Mouse (Mus musculus) liver, embryonic 15.5 days (tissue): Measurements from ENCODE around the gene Tab1. TPM values are rescaled to one million over a fixed set of nuclear protein-coding genes. Genes with fewer than 3 reads are reported as not detected.

Experiments
- ATAC-seq: fragments of 200-750 bp; cut with Nextera tagmentation; 2 replicates; pipeline ENCODE4 v1.8.0; 2017; ENCODE audit warnings: moderate number of reproducible peaks, mild to moderate bottlenecking, moderate library complexity; ENCODE audit not compliant: insufficient read depth
- H3K27ac ChIP-seq: fragments of 300-500 bp; sonication (generic); replicated peaks from 2 replicates; pipeline ENCODE4 v1.5.1; 2015; ENCODE audit warnings: mild to moderate bottlenecking, inconsistent platforms
- H3K27me3 ChIP-seq: fragments of 300-500 bp; sonication (generic); 2 replicates; pipeline ENCODE4 v1.6.1; 2015; ENCODE audit warnings: mild to moderate bottlenecking, inconsistent platforms
- H3K36me3 ChIP-seq: fragments of 300-500 bp; sonication (generic); replicated peaks from 2 replicates; pipeline ENCODE4 v1.6.1; 2015; ENCODE audit warnings: moderate library complexity, mild to moderate bottlenecking, inconsistent platforms
- H3K4me1 ChIP-seq: fragments of 300-500 bp; sonication (generic); replicated peaks from 2 replicates; pipeline ENCODE4 v1.6.1; 2015; ENCODE audit warnings: inconsistent platforms
- H3K4me2 ChIP-seq: fragments of 300-500 bp; sonication (generic); 2 replicates; pipeline ENCODE4 v1.6.1; 2015; ENCODE audit warnings: moderate library complexity, mild to moderate bottlenecking, inconsistent platforms
- H3K4me3 ChIP-seq: fragments of 300-500 bp; sonication (generic); replicated peaks from 2 replicates; pipeline ENCODE4 v1.5.1; 2015; ENCODE audit warnings: mild to moderate bottlenecking, inconsistent platforms
- H3K9ac ChIP-seq: fragments of 300-500 bp; sonication (generic); 2 replicates; pipeline ENCODE4 v1.6.1; 2015; ENCODE audit warnings: moderate library complexity, mild to moderate bottlenecking, inconsistent platforms
- H3K9me3 ChIP-seq: fragments of 300-500 bp; sonication (generic); replicated peaks from 2 replicates; pipeline ENCODE4 v1.6.1; 2016; ENCODE audit warnings: inconsistent platforms
- WGBS: fragments of 180-500 bp; shearing (Covaris S2); methylation state at CpG from one replicate; pipeline ENCODE4 v1.1.7; 2015; ENCODE audit warnings: mixed read lengths; ENCODE audit not compliant: insufficient replicate concordance; 5-methylcytosine and 5-hydroxymethylcytosine counted together
- polyA plus RNA-seq: library from polyadenylated mRNA; unstranded; fragments of >200 nt; fragmentation: Nextera tagmentation; extraction: Ambion mirVana; gene quantifications from 2 replicates; pipeline ENCODE4 v1.2.1, GENCODE M21; 2015

The Tab1 gene
- polyA plus RNA-seq, 1 experiment from 2014 or later = 11.0 TPM

DNA sequence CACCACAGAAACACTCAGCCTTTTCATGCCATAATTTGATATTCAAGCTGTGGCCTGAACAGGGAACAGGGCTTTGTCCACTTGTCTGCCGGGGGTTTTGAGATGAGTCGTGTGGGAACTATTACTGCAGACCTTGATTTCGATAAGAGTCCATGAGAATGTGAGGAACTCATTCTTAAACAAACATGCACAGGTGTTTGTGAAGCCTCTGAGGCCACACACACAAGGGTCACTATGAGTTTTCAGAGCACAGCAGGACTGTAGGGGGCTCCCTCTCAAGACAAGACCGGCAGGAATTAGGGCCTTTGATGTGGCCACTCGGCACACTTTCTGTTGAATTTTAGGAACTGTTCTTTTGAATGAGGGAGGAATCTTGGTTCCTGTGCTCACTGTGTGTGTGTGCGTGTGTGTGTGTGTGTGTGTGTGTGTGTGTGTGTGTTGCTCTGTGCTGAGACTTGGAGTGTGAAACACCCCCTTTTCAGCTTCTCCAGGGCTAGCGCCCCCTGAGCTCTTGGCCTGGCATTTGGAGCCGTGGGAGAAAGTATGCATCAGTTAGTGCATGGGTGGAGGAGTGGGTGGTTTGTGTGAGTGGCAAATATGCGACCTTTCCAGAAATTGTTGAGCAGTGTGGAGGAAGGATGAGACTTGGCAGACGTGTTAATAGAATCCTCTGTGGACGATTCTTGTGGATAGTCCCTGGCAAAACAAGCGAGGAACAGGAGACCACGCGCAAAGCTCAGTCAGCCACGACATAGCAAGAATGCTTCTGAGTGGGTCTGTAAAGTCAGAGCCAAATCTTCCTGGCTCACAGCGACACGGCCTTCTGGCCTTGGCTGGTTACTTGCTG is 5.2 kb downstream of the Tab1 start:
- WGBS = 72% methylated on average over 17 of the region's 17 CpGs

DNA sequence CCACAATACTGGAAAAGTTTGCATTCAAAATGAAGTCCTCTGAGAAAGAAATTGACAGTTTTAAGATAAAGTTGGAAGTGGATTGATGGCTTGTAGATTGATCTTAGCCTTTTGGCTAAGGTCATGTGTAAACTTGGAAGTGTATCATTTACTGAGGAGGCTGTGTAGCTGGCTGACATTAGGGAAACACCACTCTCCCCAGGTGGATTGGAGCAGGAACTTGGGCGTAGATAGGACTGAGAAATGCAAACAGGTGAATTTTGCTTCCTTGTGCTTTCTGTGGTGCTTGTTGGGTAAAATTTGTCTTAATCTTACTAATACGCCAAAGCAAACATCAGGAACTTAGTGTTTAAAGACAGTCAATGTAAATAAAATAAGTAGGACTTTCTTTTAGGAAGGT is 7.4 kb downstream of the Tab1 start:
- Histone ChIP-seq H3K9ac (no peak overlapping the region), H3K4me1 (peaks cover 46% of the 10 kb centered on the region), H3K27ac (no peak overlapping the region), H3K4me2 (no peak overlapping the region), H3K9me3 (0 out of 2 replicates have a peak, but pooled peaks cover 4% of the 10 kb centered on the region), H3K27me3 (no peaks in the 10 kb centered on the region), H3K4me3 (no peak overlapping the region), H3K36me3 (peaks cover 78% of the 10 kb centered on the region)
- no peak for ATAC-seq
- 81% methylated on average over 2 of the region's 2 CpGs for WGBS

More for the DNA sequence above, 5.2 kb downstream of the Tab1 start:
- Histone ChIP-seq H3K9me3 (0 out of 2 replicates have a peak, but pooled peaks cover 4% of the 10 kb centered on the region), H3K9ac (no peak overlapping the region), H3K4me3 (no peak overlapping the region), H3K4me2 (no peak overlapping the region), H3K27me3 (no peaks in the 10 kb centered on the region), H3K36me3 (peaks cover 58% of the 10 kb centered on the region), H3K4me1 (peaks cover 57% of the 10 kb centered on the region), H3K27ac (peak overlapping the region; percentile 30; the same call in 1 of the 2 replicates)
- ATAC-seq = no peak

- Histone ChIP-seq H3K27ac (no peak overlapping the region), H3K36me3 (peaks cover 78% of the 10 kb centered on the region), H3K9ac (no peak overlapping the region), H3K9me3 (0 out of 2 replicates have a peak, but pooled peaks cover 4% of the 10 kb centered on the region), H3K4me3 (no peak overlapping the region), H3K27me3 (no peaks in the 10 kb centered on the region), H3K4me1 (peaks cover 42% of the 10 kb centered on the region), H3K4me2 (no peak overlapping the region)
- no peak for ATAC-seq
- WGBS = 91% methylated on average over 3 of the region's 3 CpGs
These were observed 8.0 kb downstream of the Tab1 start for GRCm38 (mm10) chr15:80140878-80141277.

- H3K4me3 ChIP-seq = no peak overlapping the region
- WGBS = 96% methylated on average over 3 of the region's 3 CpGs
- H3K27me3 ChIP-seq = no peaks in the 10 kb centered on the region
- no peak overlapping the region for H3K4me2 ChIP-seq
- H3K36me3 ChIP-seq = peaks cover 67% of the 10 kb centered on the region
- peaks cover 41% of the 10 kb centered on the region for H3K4me1 ChIP-seq
- no peak overlapping the region for H3K27ac ChIP-seq
- no peak for ATAC-seq
- 0 out of 2 replicates have a peak, but pooled peaks cover 4% of the 10 kb centered on the region for H3K9me3 ChIP-seq
- H3K9ac ChIP-seq = no peak overlapping the region
These were observed 9.2 kb downstream of the Tab1 start for GRCm38 (mm10) chr15:80142130-80142529.

GRCm38 (mm10) chr15:80143760-80144159 is 10.8 kb downstream of the Tab1 start:
- WGBS = 76% methylated on average over 6 of the region's 6 CpGs
- no peak overlapping the region for H3K4me3 ChIP-seq
- ATAC-seq = no peak
- H3K27me3 ChIP-seq = no peaks in the 10 kb centered on the region
- H3K9me3 ChIP-seq = 0 out of 2 replicates have a peak, but pooled peaks cover 4% of the 10 kb centered on the region
- no peak overlapping the region for H3K4me2 ChIP-seq
- H3K9ac ChIP-seq = no peak overlapping the region
- peaks cover 29% of the 10 kb centered on the region for H3K4me1 ChIP-seq
- H3K27ac ChIP-seq = no peak overlapping the region
- peaks cover 66% of the 10 kb centered on the region for H3K36me3 ChIP-seq

DNA sequence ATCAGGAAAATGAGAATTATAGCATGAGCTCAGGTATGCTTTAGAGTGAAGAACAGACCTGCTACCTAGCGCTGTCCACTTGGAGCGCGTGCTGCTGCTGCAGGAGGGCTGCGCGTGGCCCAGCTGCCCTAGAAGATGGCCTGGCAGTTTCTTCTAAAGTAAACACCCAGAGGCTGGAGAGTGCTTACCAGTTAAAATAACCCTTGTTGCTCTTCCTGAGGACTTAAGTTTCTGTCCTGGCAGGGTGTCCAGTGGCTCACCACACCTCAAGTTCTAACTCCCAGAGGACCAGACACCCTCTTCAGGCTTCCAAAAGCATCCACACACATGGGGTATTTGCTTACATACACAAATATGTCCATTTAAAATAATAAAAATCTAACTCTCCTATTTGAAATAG is 12.5 kb downstream of the Tab1 start:
- 0 out of 2 replicates have a peak, but pooled peaks cover 4% of the 10 kb centered on the region for H3K9me3 ChIP-seq
- H3K27ac ChIP-seq = no peak overlapping the region
- peaks cover 20% of the 10 kb centered on the region for H3K4me1 ChIP-seq
- H3K36me3 ChIP-seq = peaks cover 74% of the 10 kb centered on the region
- no peak for ATAC-seq
- H3K4me3 ChIP-seq = no peak overlapping the region
- H3K9ac ChIP-seq = no peak overlapping the region
- H3K4me2 ChIP-seq = no peak overlapping the region
- no peaks in the 10 kb centered on the region for H3K27me3 ChIP-seq
- 90% methylated on average over 5 of the region's 5 CpGs for WGBS

- no peak overlapping the region for H3K9ac ChIP-seq
- H3K4me2 ChIP-seq = no peak overlapping the region
- H3K4me3 ChIP-seq = no peak overlapping the region
- peaks cover 20% of the 10 kb centered on the region for H3K4me1 ChIP-seq
- 0 out of 2 replicates have a peak, but pooled peaks cover 4% of the 10 kb centered on the region for H3K9me3 ChIP-seq
- peaks cover 67% of the 10 kb centered on the region for H3K36me3 ChIP-seq
- 31% methylated on average over 6 of the region's 6 CpGs for WGBS
- ATAC-seq = no peak
- H3K27ac ChIP-seq = no peak overlapping the region
- H3K27me3 ChIP-seq = no peaks in the 10 kb centered on the region
These were observed 13.2 kb downstream of the Tab1 start for GRCm38 (mm10) chr15:80146153-80146552.

- H3K4me3 ChIP-seq = no peak overlapping the region
- no peaks in the 10 kb centered on the region for H3K27me3 ChIP-seq
- WGBS = 52% methylated on average over 14 of the region's 14 CpGs
- H3K4me1 ChIP-seq = peaks cover 20% of the 10 kb centered on the region
- no peak overlapping the region for H3K9ac ChIP-seq
- H3K9me3 ChIP-seq = 0 out of 2 replicates have a peak, but pooled peaks cover 2% of the 10 kb centered on the region
- H3K27ac ChIP-seq = no peak overlapping the region
- H3K4me2 ChIP-seq = no peak overlapping the region
- no peak for ATAC-seq
- H3K36me3 ChIP-seq = peaks cover 64% of the 10 kb centered on the region
These were observed 14.2 kb downstream of the Tab1 start for GRCm38 (mm10) chr15:80147090-80147489.

- no peak for ATAC-seq
- Histone ChIP-seq H3K4me3 (no peak overlapping the region), H3K27me3 (no peaks in the 10 kb centered on the region), H3K9ac (no peak overlapping the region), H3K27ac (no peak overlapping the region), H3K4me2 (no peak overlapping the region), H3K4me1 (peaks cover 20% of the 10 kb centered on the region), H3K36me3 (peaks cover 64% of the 10 kb centered on the region), H3K9me3 (no peaks in the 10 kb centered on the region)
- WGBS = 66% methylated on average over 5 of the region's 5 CpGs
These were observed 14.6 kb downstream of the Tab1 start for GRCm38 (mm10) chr15:80147511-80147910.

DNA sequence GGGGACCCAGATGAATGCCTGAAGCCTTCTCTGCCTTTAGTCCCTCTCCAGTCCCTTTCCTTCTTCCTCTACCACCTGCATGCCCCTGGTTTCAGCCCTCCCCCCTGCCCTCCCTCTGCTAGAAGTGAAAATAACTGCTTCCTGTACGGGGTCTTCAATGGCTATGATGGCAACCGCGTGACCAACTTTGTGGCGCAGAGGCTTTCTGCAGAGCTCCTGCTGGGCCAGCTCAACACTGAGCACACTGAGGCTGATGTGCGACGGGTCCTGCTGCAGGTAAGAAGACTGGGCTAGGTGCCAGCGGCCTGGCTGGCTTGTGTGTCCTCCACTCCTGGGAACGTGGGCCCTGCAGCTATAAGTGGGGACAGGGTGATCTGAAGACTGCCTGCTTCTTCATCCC is 15.6 kb downstream of the Tab1 start:
- Histone ChIP-seq H3K4me3 (no peak overlapping the region), H3K4me2 (no peak overlapping the region), H3K9me3 (no peaks in the 10 kb centered on the region), H3K36me3 (peaks cover 65% of the 10 kb centered on the region), H3K9ac (no peak overlapping the region), H3K4me1 (peaks cover 20% of the 10 kb centered on the region), H3K27me3 (no peaks in the 10 kb centered on the region), H3K27ac (no peak overlapping the region)
- no peak for ATAC-seq
- 77% methylated on average over 8 of the region's 8 CpGs for WGBS

- WGBS = 84% methylated on average over 7 of the region's 7 CpGs
- H3K4me1 ChIP-seq = peaks cover 20% of the 10 kb centered on the region
- ATAC-seq = no peak
- H3K4me2 ChIP-seq = no peak overlapping the region
- no peak overlapping the region for H3K9ac ChIP-seq
- peaks cover 65% of the 10 kb centered on the region for H3K36me3 ChIP-seq
- H3K9me3 ChIP-seq = no peaks in the 10 kb centered on the region
- no peak overlapping the region for H3K27ac ChIP-seq
- no peaks in the 10 kb centered on the region for H3K27me3 ChIP-seq
- H3K4me3 ChIP-seq = no peak overlapping the region
These were observed 16.6 kb downstream of the Tab1 start for GRCm38 (mm10) chr15:80149517-80149916.
